Mouse (Mus musculus): ENCODE results near the gene Prrt2.

The Prrt2 gene

DNA sequence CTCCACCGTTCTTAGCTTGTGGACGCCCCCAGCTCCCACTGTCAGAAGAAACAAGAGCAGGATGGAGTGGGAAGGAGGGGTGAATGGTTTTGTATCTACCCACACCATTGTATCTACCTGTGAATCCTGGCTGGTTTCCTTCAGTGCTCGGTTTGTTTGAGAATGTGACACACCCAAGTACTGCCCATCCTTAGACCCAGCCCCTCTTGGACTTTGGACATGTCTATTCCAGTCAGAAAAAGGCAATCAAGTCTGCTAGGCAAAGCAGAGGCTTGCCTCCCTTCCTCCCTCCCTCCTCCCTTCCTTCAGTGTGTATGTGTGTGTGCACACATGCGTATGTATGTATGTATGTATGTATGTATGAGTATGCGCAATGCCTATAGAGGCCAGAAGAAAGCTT lies 17.4 kb downstream of the Prrt2 start:
- DNase-seq (ENCODE audit: low spot score), result no peak

DNA sequence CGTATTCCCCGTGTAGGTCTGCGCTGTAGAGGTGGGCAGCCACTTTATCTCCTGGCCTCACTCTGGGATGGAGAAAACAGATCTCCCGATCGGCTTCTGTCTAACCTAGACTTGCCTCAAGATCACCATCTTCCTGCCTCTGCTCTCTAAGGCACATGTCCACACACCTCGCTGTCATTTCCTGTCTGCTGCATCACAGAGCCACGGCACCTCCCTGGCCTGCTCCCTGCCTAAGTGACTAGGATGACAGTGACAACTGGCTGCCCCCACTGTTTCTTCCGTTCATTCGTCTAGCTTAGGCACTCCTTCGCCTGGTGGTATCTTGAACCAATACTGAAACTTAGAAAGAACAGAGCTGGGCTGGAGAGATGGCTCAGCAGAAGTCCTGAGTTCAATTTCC lies 21.4 kb downstream of the Prrt2 start:
- no peak for DNase-seq (ENCODE audit: low spot score)

DNA sequence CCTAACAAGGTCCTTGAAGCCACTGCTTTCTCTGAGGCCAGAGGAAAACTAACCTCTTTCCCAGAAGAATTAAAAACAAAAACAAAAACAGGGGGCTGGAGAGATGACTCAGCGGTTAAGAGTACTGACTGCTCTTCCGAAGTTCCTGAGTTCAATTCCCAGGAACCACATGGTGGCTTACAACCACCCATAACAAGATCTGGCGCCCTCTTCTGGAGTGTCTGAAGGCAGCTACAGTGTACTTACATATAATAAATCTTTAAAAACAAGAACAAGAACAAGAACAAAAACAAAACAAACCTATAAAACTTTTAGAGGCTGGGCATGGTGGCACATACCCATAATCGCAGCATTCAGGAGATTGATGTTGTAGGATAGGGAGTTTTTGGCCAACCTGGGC lies 24.6 kb downstream of the Prrt2 start:
- DNase-seq (ENCODE audit: low spot score), result no peak

DNA sequence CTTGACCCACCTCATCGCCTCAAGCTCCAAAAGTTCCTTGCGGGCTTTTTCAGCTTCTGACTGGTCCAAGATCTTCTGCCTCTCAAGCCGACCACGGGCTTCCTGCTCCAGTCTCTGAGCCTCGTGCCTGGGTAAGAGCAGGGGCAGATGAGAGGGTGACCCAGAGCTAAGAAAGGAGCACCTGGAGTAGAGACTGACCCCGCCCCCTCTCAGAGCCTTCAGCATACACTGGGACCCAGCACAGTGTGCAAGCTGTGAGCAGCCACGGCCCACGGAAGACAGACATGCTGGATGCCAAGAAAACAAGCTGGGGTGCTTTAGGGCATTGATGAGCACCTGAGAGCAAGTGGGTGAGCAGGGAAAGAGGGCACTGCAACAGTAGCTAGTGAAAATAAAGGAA lies 32.2 kb downstream of the Prrt2 start:
- DNase-seq (ENCODE audit: low spot score), result no peak

DNA sequence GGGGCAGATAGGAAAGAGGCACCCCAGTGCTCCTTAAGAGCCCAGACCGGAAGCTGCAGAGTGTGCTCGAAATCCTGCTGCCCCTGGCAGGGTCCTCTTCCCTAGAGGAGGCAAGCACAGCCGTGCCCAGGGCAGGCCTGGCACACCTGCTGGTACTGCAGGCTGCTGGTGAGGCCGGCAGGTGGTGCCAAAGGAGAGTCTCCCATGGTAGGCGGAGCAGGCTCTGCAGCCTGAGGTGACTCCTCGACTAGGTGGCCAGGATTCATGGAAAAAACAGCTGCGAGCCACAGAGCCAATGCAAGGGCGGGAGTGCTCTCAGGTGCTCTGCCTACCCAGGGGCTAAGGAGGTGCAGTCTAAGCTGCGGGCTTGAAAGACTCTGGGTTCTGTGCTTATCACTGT lies 34.7 kb downstream of the Prrt2 start:
- peak; percentile 58 for DNase-seq (ENCODE audit: low spot score)

DNA sequence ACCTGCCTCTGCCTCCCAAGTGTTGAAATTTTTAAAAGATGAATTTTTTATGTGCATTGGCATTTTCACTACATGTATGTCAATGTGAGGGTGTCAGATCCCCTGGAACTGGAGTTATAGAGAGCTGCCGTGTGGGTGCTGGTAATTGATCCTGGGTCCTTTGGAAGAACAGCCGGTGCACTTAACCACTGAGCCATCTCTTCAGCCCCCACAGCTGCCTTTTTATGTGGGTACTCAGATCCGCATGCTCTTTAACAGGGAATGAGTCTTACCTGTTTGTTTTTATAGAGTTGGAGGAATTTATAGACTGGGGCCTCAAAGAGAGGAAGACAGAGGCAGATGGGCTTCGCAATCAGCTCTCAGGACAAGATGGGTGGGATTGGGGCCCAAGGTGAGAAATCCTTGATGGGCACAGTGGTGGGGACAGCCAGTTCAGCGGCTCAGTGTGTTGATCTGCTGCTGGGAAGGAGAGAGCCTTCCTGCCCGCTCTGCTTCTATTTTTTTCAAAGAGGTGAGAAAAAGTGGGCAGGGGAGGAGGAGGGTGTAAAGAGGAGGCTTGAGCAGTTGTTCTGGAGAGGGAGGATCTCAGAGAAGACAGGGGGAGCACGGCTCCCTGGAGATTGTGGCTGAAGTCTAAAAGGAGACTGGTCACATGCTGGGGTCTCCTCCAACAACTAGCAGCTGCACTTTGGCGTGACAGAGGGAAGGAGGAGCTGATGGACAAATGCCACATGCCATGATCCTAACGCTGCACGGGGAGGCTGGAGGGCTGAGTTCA lies 36.2 kb downstream of the Prrt2 start:
- DNase-seq (ENCODE audit: low spot score), result no peak

DNA sequence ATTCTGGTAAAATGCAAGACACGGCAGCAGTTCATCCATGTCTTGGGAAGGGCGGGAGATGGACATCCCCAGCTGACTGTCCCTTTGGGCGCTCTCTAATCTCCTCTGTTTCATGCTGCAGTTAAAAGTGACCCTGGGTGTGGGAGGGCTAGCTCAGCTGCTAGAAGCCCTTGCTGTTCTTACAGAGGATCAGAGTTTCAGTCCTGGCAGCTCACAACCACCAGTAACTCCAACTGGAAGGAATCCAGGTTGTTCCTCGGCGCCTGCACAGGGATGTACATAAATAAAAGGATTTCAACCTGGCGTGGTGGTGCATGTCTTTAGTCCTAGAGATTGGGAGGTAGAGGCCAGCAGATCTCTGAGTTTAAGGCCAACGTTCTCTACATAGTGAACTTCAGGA lies 37.9 kb downstream of the Prrt2 start:
- no peak for DNase-seq (ENCODE audit: low spot score)

DNA sequence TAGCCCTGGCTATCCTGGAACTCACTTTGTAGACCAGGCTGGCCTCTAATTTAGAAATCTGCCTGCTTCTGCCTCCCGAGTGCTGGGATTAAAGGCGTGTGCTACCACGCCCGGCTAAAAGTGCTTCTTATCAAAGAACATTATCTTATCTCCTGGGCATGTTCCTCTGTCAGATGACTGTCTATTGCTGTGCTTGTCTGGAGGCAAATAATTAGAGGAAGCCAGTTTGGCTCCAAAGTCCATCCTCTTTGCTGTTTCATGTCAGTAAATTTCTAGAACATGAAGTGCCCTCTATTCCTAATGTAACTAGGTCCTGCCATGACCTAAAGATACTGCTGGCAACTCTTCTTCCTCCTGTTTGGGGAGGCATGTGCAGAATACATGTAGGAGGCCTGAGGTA lies 39.0 kb downstream of the Prrt2 start:
- DNase-seq (ENCODE audit: low spot score), result no peak

DNA sequence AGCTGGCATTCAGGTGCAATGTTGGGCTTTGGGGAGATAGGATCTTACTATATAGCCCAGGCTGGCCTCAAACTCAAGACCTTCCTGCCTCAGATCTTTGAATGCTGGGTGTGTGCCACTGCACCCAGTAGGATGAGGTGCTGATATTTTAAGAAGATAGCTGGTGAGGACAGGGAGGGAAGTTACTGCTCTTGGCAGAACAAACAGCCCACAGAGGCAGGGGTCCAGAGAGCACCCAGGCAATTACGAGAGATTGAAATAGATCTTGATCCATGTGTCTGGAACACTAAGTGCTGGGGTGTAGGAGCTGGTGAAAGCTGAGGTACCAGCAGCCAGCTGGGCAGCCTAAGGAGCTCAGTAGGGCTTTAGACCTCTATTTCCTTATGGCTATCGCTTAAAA lies 39.4 kb downstream of the Prrt2 start:
- DNase-seq (ENCODE audit: low spot score), result no peak

DNA sequence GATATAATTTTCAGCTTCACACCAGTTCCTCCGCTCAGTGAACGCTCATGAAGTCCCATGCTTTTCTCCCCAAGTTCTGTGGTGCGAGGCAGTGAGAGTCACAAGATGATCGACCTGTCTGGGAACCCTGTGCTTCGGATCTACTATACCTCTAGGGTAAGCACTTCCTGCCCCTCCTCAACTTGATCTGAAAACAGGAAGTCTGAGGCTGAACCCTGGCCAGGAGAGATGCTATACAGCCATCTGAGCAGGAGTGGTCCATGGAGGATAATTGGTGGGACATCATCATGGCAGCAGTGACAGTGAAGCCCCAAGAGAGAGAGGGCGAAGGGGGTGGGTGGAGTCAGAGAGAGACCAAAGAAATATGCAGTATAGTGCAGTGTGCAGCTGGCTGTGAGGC lies 42.2 kb downstream of the Prrt2 start:
- no peak for DNase-seq (ENCODE audit: low spot score)

DNA sequence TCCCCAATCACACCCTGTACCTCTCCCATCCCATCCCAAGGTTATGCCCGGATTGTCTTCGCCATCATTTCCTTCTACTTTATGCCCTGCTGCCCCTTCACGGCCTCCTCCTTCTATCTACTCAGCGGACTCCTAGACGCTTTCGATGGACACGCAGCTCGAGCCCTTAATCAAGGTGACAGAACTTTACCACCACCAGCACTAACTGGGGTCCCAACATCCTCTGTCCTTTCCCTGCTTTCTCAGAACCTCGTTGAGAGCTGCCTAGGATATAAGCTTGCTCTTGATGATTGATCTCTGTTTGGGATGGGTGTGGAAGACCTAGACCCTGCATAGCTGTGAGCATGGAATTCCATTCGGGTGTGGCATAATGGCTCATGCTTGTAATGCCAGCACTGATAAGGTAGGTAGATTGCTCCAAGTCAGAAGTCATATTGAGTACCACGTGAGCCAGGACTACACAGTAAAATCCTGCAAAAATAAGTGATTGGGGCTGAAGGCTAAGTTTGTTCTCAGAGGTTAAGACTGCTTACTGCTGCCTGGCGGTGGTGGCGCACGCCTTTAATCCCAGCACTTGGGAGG lies 44.0 kb downstream of the Prrt2 start:
- no peak for DNase-seq (ENCODE audit: low spot score)

DNA sequence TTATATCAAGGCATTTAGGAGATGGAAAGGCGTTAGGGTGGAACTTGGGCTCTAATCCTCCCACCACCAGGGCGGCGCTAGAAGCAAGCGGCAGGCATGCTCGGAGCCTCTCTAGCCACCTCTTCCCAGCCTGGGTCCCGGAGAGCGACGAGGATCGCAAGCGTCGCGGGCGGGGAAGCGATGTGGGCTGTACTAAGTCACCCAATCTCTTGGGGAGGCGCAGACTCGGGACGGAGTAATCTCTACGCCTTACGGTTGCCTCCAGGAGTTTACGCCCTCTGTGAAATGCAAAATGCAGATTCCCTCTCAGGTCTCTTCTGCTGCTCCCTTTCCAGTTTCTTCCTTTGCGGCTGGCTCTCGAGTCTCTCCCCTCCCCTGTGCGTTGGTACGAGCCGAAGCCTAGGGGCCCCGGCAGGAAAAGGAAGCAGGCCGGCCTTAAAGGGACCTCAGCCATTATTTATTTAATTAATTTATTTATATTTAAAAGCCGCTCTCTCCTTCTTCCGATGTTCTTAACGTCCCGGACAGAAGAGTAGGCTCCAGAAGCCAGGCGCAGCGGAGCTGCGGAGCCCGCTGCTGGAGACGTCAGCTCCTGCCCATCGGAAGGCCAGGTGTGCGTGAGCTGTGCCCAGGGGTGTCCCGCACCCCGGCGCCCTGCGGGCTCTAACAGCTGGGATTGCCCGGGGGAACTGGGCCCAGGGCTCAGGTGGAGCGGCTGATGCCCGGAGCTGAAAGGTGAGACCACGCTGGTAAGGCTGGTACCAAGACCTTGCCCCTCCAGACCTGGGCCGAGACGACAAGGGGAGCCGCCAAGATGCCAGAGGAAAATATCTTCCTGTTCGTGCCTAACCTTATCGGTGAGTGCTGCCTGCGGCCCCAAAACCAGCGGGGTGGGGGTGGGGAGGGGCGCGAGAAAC lies 44.8 kb downstream of the Prrt2 start, which contains the start of gene Cdiptos:
TSS of gene Cdiptos (minus strand) at position 149 of the 917 bp plus-strand sequence.
- DNase-seq (ENCODE audit: low spot score), result peak; percentile 98

DNA sequence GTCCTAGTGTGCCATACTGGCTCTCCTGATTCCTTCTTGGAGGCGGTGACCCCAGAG lies 45.3 kb downstream of the Prrt2 start, which contains the start of gene Cdipt:
TSS of gene Cdipt (plus strand) at position 22 of the 57 bp plus-strand sequence.
- no peak for DNase-seq (ENCODE audit: low spot score)

DNA sequence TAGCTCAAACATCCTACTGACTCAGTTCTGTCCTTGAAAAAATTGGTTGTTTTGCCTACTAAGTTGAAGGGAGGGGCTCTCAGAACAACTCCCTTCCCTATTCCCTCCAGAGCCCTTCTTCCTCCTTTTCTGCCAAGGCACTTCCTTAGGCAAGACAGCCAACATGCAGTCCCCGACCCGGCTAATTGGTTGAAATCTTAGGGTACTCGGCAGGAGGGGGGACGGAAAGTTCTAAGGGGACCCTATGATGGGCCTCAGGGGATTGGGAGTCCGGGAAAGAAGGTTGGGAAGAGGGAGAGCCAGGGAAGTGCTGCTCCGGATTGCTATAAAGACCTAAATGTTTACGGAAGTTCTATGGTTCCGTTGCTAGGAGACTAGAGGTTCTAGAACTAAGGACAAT lies 45.5 kb downstream of the Prrt2 start:
- DNase-seq (ENCODE audit: low spot score), result no peak
